Mouse (Mus musculus) midbrain, embryonic 13.5 days (tissue): ENCODE data around the gene Lzts2. TPM values are rescaled to one million over a fixed set of nuclear protein-coding genes. Genes with fewer than 3 reads are reported as not detected.

Experiments
- polyA plus RNA-seq: library from polyadenylated mRNA; unstranded; fragments of >200 nt; fragmentation: Nextera tagmentation; extraction: Ambion mirVana; gene quantifications from 2 replicates; pipeline ENCODE4 v1.2.1, GENCODE M21; 2015

Lzts2 gene
- polyA plus RNA-seq, 1 experiment from 2014 or later, result 30.9 TPM

Other genes with a start within 250 kb of the Lzts2 start
- gene Slf2, start 83.3 kb upstream of the Lzts2 start, polyA plus RNA-seq, result 30.0 and 30.2 TPM in 2 replicates
- gene Sema4g, start 25.3 kb upstream of the Lzts2 start, polyA plus RNA-seq, result 13.4 and 15.7 TPM in 2 replicates
- gene Twnk, start 8.8 kb upstream of the Lzts2 start, polyA plus RNA-seq, result 19.2 and 20.0 TPM in 2 replicates
- gene Mrpl43, start 8.0 kb upstream of the Lzts2 start, polyA plus RNA-seq, result 91.3 and 91.5 TPM in 2 replicates
- 1.3 and 1.8 TPM in 2 replicates for gene Pdzd7, start 31.3 kb downstream of the Lzts2 start, polyA plus RNA-seq
- 58.1 and 61.2 TPM in 2 replicates for gene Sfxn3, start 33.1 kb downstream of the Lzts2 start, polyA plus RNA-seq
- gene Kazald1, start 60.8 kb downstream of the Lzts2 start, polyA plus RNA-seq, result 0.94 and 1.1 TPM in 2 replicates
- 0.07 TPM in 1 of 2 replicates, not detected in the other for gene Tlx1, start 136.3 kb downstream of the Lzts2 start, polyA plus RNA-seq
- gene Lbx1, start 221.4 kb downstream of the Lzts2 start, polyA plus RNA-seq, result 0.13 TPM in 2 replicates